ENCODE assay signal across 8 mouse cellular contexts in the genomic region with DNA sequence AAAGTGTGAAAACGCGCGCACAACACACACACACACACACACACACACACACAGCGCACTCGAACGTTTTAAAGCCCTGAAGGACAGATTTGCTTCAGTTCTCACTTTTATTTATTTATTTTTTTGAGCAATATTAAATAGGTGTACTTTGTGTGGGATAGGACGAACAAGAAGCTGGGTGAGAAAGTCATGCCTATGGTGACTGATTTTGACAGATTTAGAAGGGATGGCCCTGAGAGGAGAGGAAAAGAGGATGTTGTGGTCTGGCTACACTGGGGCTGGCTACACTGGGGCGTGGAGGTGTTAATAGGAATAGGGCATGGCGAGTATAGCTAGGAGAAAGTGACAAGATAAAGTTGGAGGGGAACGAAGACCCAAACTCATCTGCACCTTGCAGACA. TPM values are rescaled to one million over a fixed set of nuclear protein-coding genes. Genes with fewer than 3 reads are reported as not detected.
A peak's percentile ranks its signal among the peaks of the same experiment; 100 is the strongest.
DNase-seq lines count a peak whose midpoint lies in the region; ATAC-seq and TF ChIP-seq lines count a peak whose summit lies in the region.

No protein-coding gene starts in this region.

- peak overlapping the region; percentile 96 for H3K4me3 ChIP-seq in forebrain, embryonic 11.5 days (ENCODE audit: low read depth, low read length)
- H3K4me3 ChIP-seq in limb, embryonic 14.5 days (replicated peaks; ENCODE audit: low read length): peak overlapping the region; percentile 98
- peak overlapping the region; percentile 69 for H3K4me3 ChIP-seq in neural tube, embryonic 14.5 days (ENCODE audit: low read depth, low read length)

- peak overlapping the region; percentile 98 for H3K9ac ChIP-seq in forebrain, embryonic 11.5 days (ENCODE audit: low read length)
- H3K9ac ChIP-seq in limb, embryonic 14.5 days (ENCODE audit: low read depth, low read length, severe bottlenecking): peak overlapping the region; percentile 98
- H3K9ac ChIP-seq in neural tube, embryonic 14.5 days (replicated peaks; ENCODE audit: low read depth, low read length): peak overlapping the region; percentile 84; the same call in 1 of the 2 replicates

- H3K9me3 ChIP-seq in forebrain, embryonic 11.5 days (ENCODE audit: control insufficient read depth, low read length): no peaks in the 10 kb centered on the region
- H3K9me3 ChIP-seq in limb, embryonic 14.5 days (ENCODE audit: control insufficient read depth, low read length): no peaks in the 10 kb centered on the region
- no peaks in the 10 kb centered on the region for H3K9me3 ChIP-seq in neural tube, embryonic 14.5 days (ENCODE audit: control insufficient read depth, low read length)

- no peak overlapping the region for H3K27ac ChIP-seq in forebrain, embryonic 11.5 days (ENCODE audit: low read depth, low read length)
- H3K27ac ChIP-seq in limb, embryonic 14.5 days (replicated peaks; ENCODE audit: low read depth, low read length): no peak overlapping the region
- peak overlapping the region; percentile 90; the same call in 1 of the 2 replicates for H3K27ac ChIP-seq in neural tube, embryonic 14.5 days (ENCODE audit: low read depth, low read length)

- no peak for ATAC-seq in forebrain, embryonic 11.5 days (replicated peaks; ENCODE audit: low FRiP score)
- no peak for ATAC-seq in limb, embryonic 14.5 days (ENCODE audit: low FRiP score, low read depth)
- no peak for ATAC-seq in neural tube, embryonic 14.5 days (ENCODE audit: low read depth)

- no peaks in the 10 kb centered on the region for H3K27me3 ChIP-seq in forebrain, embryonic 11.5 days (ENCODE audit: control insufficient read depth, insufficient read depth, low read length)
- H3K27me3 ChIP-seq in limb, embryonic 14.5 days (ENCODE audit: control insufficient read depth, insufficient read depth, low read length): no peaks in the 10 kb centered on the region
- H3K27me3 ChIP-seq in neural tube, embryonic 14.5 days (ENCODE audit: control insufficient read depth, insufficient read depth, low read length): no peaks in the 10 kb centered on the region

- 70% methylated on average over 10 of the region's 10 CpGs for WGBS in forebrain, embryonic 11.5 days
- 64% methylated on average over 10 of the region's 10 CpGs for WGBS in limb, embryonic 14.5 days
- 60% methylated on average over 10 of the region's 10 CpGs for WGBS in neural tube, embryonic 14.5 days

- H3K4me2 ChIP-seq in forebrain, embryonic 11.5 days (ENCODE audit: low read depth, low read length, severe bottlenecking): peak overlapping the region; percentile 89
- H3K4me2 ChIP-seq in limb, embryonic 14.5 days (replicated peaks; ENCODE audit: low read depth, low read length, severe bottlenecking): peak overlapping the region; percentile 94
- H3K4me2 ChIP-seq in neural tube, embryonic 14.5 days (ENCODE audit: low read depth, low read length): peak overlapping the region; percentile 96

- TF ChIP-seq POLR2A in limb, embryonic 14.5 days (IDR thresholded peaks at IDR 0.05; ENCODE audit: borderline replicate concordance, extremely low read depth, insufficient read depth, insufficient read length): no peak

- H3K36me3 ChIP-seq in forebrain, embryonic 11.5 days (ENCODE audit: control insufficient read depth, insufficient read depth, low read length): no peaks in the 10 kb centered on the region
- H3K36me3 ChIP-seq in limb, embryonic 14.5 days (ENCODE audit: control insufficient read depth, insufficient read depth, low read length): no peaks in the 10 kb centered on the region
- H3K36me3 ChIP-seq in neural tube, embryonic 14.5 days (ENCODE audit: control insufficient read depth, insufficient read depth, low read length): no peaks in the 10 kb centered on the region

- H3K4me1 ChIP-seq in forebrain, embryonic 11.5 days (replicated peaks; ENCODE audit: control insufficient read depth, insufficient read depth, low read length): peaks cover 10% of the 10 kb centered on the region
- peaks cover 15% of the 10 kb centered on the region for H3K4me1 ChIP-seq in limb, embryonic 14.5 days (ENCODE audit: control insufficient read depth, insufficient read depth, low read length)
- H3K4me1 ChIP-seq in neural tube, embryonic 14.5 days (ENCODE audit: control insufficient read depth, insufficient read depth, low read length): peaks cover 16% of the 10 kb centered on the region

- DNase-seq in cerebellum, adult 9-11 months: peak; percentile 50
- no peak for DNase-seq in cerebellum, adult 11 months
- peak; percentile 66 for DNase-seq in 416B (ENCODE audit: low read depth)
- no peak for DNase-seq in forebrain, embryonic 11.5 days (ENCODE audit: low spot score)
- DNase-seq in limb, embryonic 14.5 days (ENCODE audit: low spot score): no peak
- no peak for DNase-seq in spleen, postnatal 14 days (ENCODE audit: low spot score in 2 of 2)
- DNase-seq in frontal cortex, postnatal 25 days (ENCODE audit: low spot score in 2 of 2): no peak

RNA-seq across cellular contexts. Expression of a gene that starts 0.4 kb away (rescaled TPM):
- 109 and 111 TPM in 2 replicates for polyA plus RNA-seq in forebrain, embryonic 11.5 days (2014; fragmentation: Nextera tagmentation; extraction: Ambion mirVana)
- 31.7 and 34.6 TPM in 2 replicates for polyA plus RNA-seq in limb, embryonic 14.5 days (2012; rRNA removed)
- 53.2 and 54.8 TPM in 2 replicates for polyA plus RNA-seq in limb, embryonic 14.5 days (2014; fragmentation: Nextera tagmentation; extraction: Ambion mirVana)
- 97.4 and 105 TPM in 2 replicates for polyA plus RNA-seq in neural tube, embryonic 14.5 days (2014; fragmentation: Nextera tagmentation; extraction: Ambion mirVana)

Comparison
In these comparisons a context has a peak if more than half of its experiments do, and no peak if none do; other contexts are left out.
1. DNase-seq: peak in cerebellum, adult 9-11 months (single experiment) and 416B (single experiment); none in cerebellum, adult 11 months (single experiment), forebrain, embryonic 11.5 days (single experiment), limb, embryonic 14.5 days (single experiment), spleen, postnatal 14 days (0 of 2) and frontal cortex, postnatal 25 days (0 of 2).
2. Peak in every context shown above with its lines, with median percentiles within 50 percentile points of each other: H3K4me2 ChIP-seq, H3K4me3 ChIP-seq and H3K9ac ChIP-seq.